9 mouse cellular contexts compared by ENCODE assay signal in the genomic region with DNA sequence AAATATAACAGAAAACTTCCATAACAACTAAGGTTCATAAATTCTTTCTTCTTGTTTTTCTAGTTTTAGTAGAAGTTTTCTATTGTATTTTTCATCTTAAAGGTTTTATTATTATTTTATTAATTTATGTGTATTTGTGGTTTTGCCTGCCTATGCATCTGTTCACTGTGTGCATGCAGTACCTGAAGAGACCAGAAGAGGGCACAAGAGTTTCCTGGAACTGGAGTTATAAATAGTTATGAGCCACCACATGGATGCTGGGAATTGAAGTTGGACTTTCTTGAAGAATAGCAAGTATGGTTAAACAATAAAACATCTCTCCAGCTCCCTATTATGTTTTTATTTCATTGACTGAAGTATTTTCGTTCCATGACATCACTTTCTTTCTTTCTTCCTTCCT.
DNase-seq lines count a peak whose midpoint lies in the region; ATAC-seq and TF ChIP-seq lines count a peak whose summit lies in the region.
"Had no signal": no experiment of that assay in that cellular context is flagged by ENCODE, and none has a peak within 500 bp of the region (broad histone marks: within the 10 kb centered on the region; RNA-seq: fewer than 3 reads in every experiment).

No protein-coding gene starts in this region.

- H3K4me2 ChIP-seq in kidney, postnatal 0 days (ENCODE audit: low read length), result no peak overlapping the region
- H3K4me2 ChIP-seq in kidney, embryonic 15.5 days, result no peak overlapping the region
- no peak overlapping the region for H3K4me2 ChIP-seq in liver, postnatal 0 days (ENCODE audit: low read depth, low read length)
- H3K4me2 ChIP-seq: embryonic facial prominence, embryonic 15.5 days; limb, embryonic 13.5 days had no signal

- no peak overlapping the region for H3K4me3 ChIP-seq in kidney, postnatal 0 days (replicated peaks; ENCODE audit: low read depth, low read length)
- no peak overlapping the region for H3K4me3 ChIP-seq in kidney, embryonic 15.5 days (replicated peaks)
- H3K4me3 ChIP-seq in liver, postnatal 0 days (ENCODE audit: low read depth, low read length), result no peak overlapping the region
- H3K4me3 ChIP-seq: embryonic facial prominence, embryonic 15.5 days; limb, embryonic 13.5 days had no signal

- no peak for ATAC-seq in kidney, postnatal 0 days (replicated peaks; ENCODE audit: low FRiP score, low read depth)
- no peak for ATAC-seq in kidney, embryonic 15.5 days (replicated peaks; ENCODE audit: low FRiP score)
- peak; percentile 54 for ATAC-seq in activated CD4-positive, CD25-positive, alpha-beta regulatory T cell, adult 4 months
- ATAC-seq in liver, postnatal 0 days, result no peak

- WGBS in kidney, postnatal 0 days, result 85% methylated on average over 1 of the region's 1 CpGs
- 89% methylated on average over 1 of the region's 1 CpGs for WGBS in kidney, embryonic 15.5 days
- 80% methylated on average over 1 of the region's 1 CpGs for WGBS in liver, postnatal 0 days (ENCODE audit: insufficient replicate concordance)

- H3K4me1 ChIP-seq in kidney, postnatal 0 days (replicated peaks; ENCODE audit: insufficient read depth, low read length), result no peaks in the 10 kb centered on the region
- no peaks in the 10 kb centered on the region for H3K4me1 ChIP-seq in kidney, embryonic 15.5 days
- H3K4me1 ChIP-seq in liver, postnatal 0 days (ENCODE audit: insufficient read depth), result no peaks in the 10 kb centered on the region
- H3K4me1 ChIP-seq: embryonic facial prominence, embryonic 15.5 days; limb, embryonic 13.5 days had no signal

- TF ChIP-seq CTCF in kidney, postnatal 0 days (IDR thresholded peaks at IDR 0.05; ENCODE audit: low read depth), result peak; percentile 69
- peak; percentile 69 for TF ChIP-seq CTCF in liver, postnatal 0 days (IDR thresholded peaks at IDR 0.05; ENCODE audit: low read depth)

- H3K9me3 ChIP-seq in kidney, postnatal 0 days (replicated peaks; ENCODE audit: low read length), result no peaks in the 10 kb centered on the region
- H3K9me3 ChIP-seq in kidney, embryonic 15.5 days (replicated peaks), result no peaks in the 10 kb centered on the region
- H3K9me3 ChIP-seq in liver, postnatal 0 days (ENCODE audit: low read length), result no peaks in the 10 kb centered on the region
- H3K9me3 ChIP-seq: embryonic facial prominence, embryonic 15.5 days; limb, embryonic 13.5 days had no signal

- no peak overlapping the region for H3K9ac ChIP-seq in kidney, postnatal 0 days (ENCODE audit: low read depth, low read length)
- H3K9ac ChIP-seq in kidney, embryonic 15.5 days, result no peak overlapping the region
- no peak overlapping the region for H3K9ac ChIP-seq in liver, postnatal 0 days (replicated peaks)
- H3K9ac ChIP-seq: embryonic facial prominence, embryonic 15.5 days; limb, embryonic 13.5 days had no signal

- H3K27ac ChIP-seq in kidney, postnatal 0 days, result no peak overlapping the region
- H3K27ac ChIP-seq in kidney, embryonic 15.5 days, result no peak overlapping the region
- no peak overlapping the region for H3K27ac ChIP-seq in liver, postnatal 0 days (ENCODE audit: low read depth)
- H3K27ac ChIP-seq: embryonic facial prominence, embryonic 15.5 days; limb, embryonic 13.5 days had no signal

- H3K36me3 ChIP-seq in kidney, postnatal 0 days (ENCODE audit: insufficient read depth, low read length), result no peaks in the 10 kb centered on the region
- H3K36me3 ChIP-seq in kidney, embryonic 15.5 days, result no peaks in the 10 kb centered on the region
- H3K36me3 ChIP-seq in liver, postnatal 0 days (replicated peaks; ENCODE audit: insufficient read depth, low read length), result no peaks in the 10 kb centered on the region
- H3K36me3 ChIP-seq: embryonic facial prominence, embryonic 15.5 days; limb, embryonic 13.5 days had no signal

- peak; percentile 47 for DNase-seq in kidney, postnatal 0 days (ENCODE audit: low spot score)
- DNase-seq in ES-CJ7 (ENCODE audit: low read depth, low spot score), result peak; percentile 55
- peak; percentile 46 for DNase-seq in liver, postnatal 0 days
- peak; percentile 57 for DNase-seq in thymus, postnatal 14 days
- no peak for DNase-seq in right cerebral cortex, postnatal 25 days

- no peaks in the 10 kb centered on the region for H3K27me3 ChIP-seq in kidney, postnatal 0 days (ENCODE audit: insufficient read depth, low read length)
- no peaks in the 10 kb centered on the region for H3K27me3 ChIP-seq in kidney, embryonic 15.5 days
- no peaks in the 10 kb centered on the region for H3K27me3 ChIP-seq in liver, postnatal 0 days (ENCODE audit: insufficient read depth, low read length)
- H3K27me3 ChIP-seq: embryonic facial prominence, embryonic 15.5 days; limb, embryonic 13.5 days had no signal

- TF ChIP-seq EP300 in liver, postnatal 0 days (IDR thresholded peaks at IDR 0.05; ENCODE audit: low read depth), result no peak
